Mouse (Mus musculus) heart, postnatal 0 days (tissue): ENCODE data around the gene Ralgps1.

Experiments
- CTCF ChIP-seq: IDR thresholded peaks from 2 replicates; pipeline ENCODE4 v1.5.1; 2016; ENCODE audit warnings: antibody characterized with exemption, control low read depth, low read depth
- EP300 ChIP-seq: IDR thresholded peaks from 2 replicates; pipeline ENCODE4 v1.6.1; 2016; ENCODE audit warnings: antibody characterized with exemption, low read depth

DNA sequence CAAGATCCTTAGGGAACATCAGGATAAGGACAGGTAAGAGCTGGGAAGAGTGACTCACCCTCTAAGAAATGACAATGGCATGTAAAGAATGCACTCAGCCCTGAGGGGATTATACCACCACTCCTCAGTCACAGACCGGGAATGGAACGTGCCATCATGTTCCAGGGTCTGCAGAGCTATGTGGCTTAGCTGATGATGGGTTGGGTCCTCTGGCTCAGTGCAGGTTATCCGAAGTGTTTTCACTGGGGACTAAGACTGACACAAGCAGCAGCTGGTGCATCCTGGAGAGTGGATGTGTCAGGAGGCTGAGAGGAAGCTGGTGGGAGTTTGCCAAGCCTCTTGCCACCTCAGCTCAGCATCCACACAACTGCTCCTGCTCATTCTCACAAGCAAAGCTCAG, 50.7 kb downstream of the Ralgps1 start:
- TF ChIP-seq CTCF (no peak), EP300 (no peak)
